Mouse (Mus musculus) G1E (cell line): ENCODE results near the gene Fip1l1. TPM values are rescaled to one million over a fixed set of nuclear protein-coding genes. Genes with fewer than 3 reads are reported as not detected.
A peak's percentile ranks its signal among the peaks of the same experiment; 100 is the strongest.

ENCODE experiments used
- ATAC-seq: 2 replicates; pipeline ENCODE4 v1.8.0; 2016; ENCODE audit warnings: mild to moderate bottlenecking; ENCODE audit not compliant: insufficient number of reproducible peaks, poor library complexity, low FRiP score, severe bottlenecking; ENCODE audit errors: extremely low read depth
- DNase-seq: peaks from one replicate; pipeline ENCODE4 v3.0.0; 2012; ENCODE audit warnings: low spot score
- H3K27me3 ChIP-seq: 2 replicates; pipeline ENCODE4 v1.6.1; 2012; ENCODE audit warnings: mild to moderate bottlenecking, low read length, inconsistent platforms; ENCODE audit not compliant: insufficient read depth
- H3K36me3 ChIP-seq: replicated peaks from 2 replicates; pipeline ENCODE3; 2012; ENCODE audit warnings: mild to moderate bottlenecking, inconsistent platforms
- H3K4me1 ChIP-seq: 2 replicates; pipeline ENCODE4 v1.6.1; 2012; ENCODE audit warnings: low read depth, low read length, inconsistent platforms, mixed read lengths; ENCODE audit not compliant: insufficient read depth
- H3K4me3 ChIP-seq: 2 replicates; pipeline ENCODE4 v1.5.1; 2012; ENCODE audit warnings: low read depth, mild to moderate bottlenecking, inconsistent platforms, low read length, moderate library complexity, mixed read lengths
- H3K9me3 ChIP-seq: replicated peaks from 2 replicates; pipeline ENCODE4 v1.6.1; 2012; ENCODE audit warnings: inconsistent platforms
- CTCF ChIP-seq: IDR thresholded peaks from 2 replicates; pipeline ENCODE4 v1.5.1; 2012; ENCODE audit warnings: low read depth, low read length, inconsistent platforms, mixed read lengths
- GATA1 ChIP-seq: IDR thresholded peaks from 2 replicates; pipeline ENCODE4 v1.6.1; 2012; ENCODE audit warnings: borderline replicate concordance, low read length, inconsistent platforms, mixed read lengths
- GATA2 ChIP-seq: IDR thresholded peaks from 2 replicates; pipeline ENCODE4 v1.6.1; 2012; ENCODE audit warnings: low read depth, low read length, inconsistent platforms, borderline replicate concordance
- POLR2AphosphoS5 ChIP-seq: IDR thresholded peaks from 2 replicates; pipeline ENCODE4 v1.6.1; 2012; ENCODE audit warnings: low read depth, low read length, inconsistent platforms; ENCODE audit not compliant: insufficient replicate concordance
- TAL1 ChIP-seq: conservative IDR thresholded peaks from 2 replicates; pipeline ENCODE4 v1.6.1; 2012; ENCODE audit warnings: low read depth, low read length, inconsistent platforms, mixed read lengths
- polyA plus RNA-seq: library from polyadenylated mRNA; stranded (reverse); fragments of >175 nt; gene quantifications from 2 replicates; pipeline ENCODE4 v1.2.3, GENCODE M21; 2012
- total RNA-seq, 2 experiments: library from RNA; stranded (forward) in 1 of 2; stranded (reverse) in 1 of 2; fragments of 200-1000 nt in 1 of 2; fragments of >200 nt in 1 of 2; fragmentation: Nextera tagmentation in 1 of 2; gene quantifications; 2 replicates each; pipeline ENCODE4 v1.2.3; 2014 to 2017

Gene Fip1l1
- total and polyA plus RNA-seq, 3 experiments: 114 to 297 (median 159) TPM

GRCm38 (mm10) chr5:74536180-74536947, 1.1 kb downstream of the Fip1l1 start:
- TF ChIP-seq GATA1 (no peak), POLR2AphosphoS5 (no peak), CTCF (no peak), GATA2 (no peak), TAL1 (no peak)
- peaks cover 49% of the 10 kb centered on the region for H3K4me1 ChIP-seq
- no peak for DNase-seq

GRCm38 (mm10) chr5:74545606-74546005, 10.4 kb downstream of the Fip1l1 start:
- Histone ChIP-seq H3K4me3 (no peak overlapping the region), H3K27me3 (no peaks in the 10 kb centered on the region), H3K36me3 (peaks cover 84% of the 10 kb centered on the region), H3K9me3 (no peaks in the 10 kb centered on the region), H3K4me1 (peaks cover 7% of the 10 kb centered on the region)
- no peak for DNase-seq
- ATAC-seq: no peak
- TF ChIP-seq GATA2 (no peak), POLR2AphosphoS5 (no peak), CTCF (no peak), TAL1 (no peak), GATA1 (no peak)

More at GRCm38 (mm10) chr5:74536180-74536947, 1.1 kb downstream of the Fip1l1 start:
- H3K4me3 ChIP-seq: peak overlapping the region; percentile 90
- no peak for ATAC-seq
- no peaks in the 10 kb centered on the region for H3K9me3 ChIP-seq
- H3K27me3 ChIP-seq: no peaks in the 10 kb centered on the region
- H3K36me3 ChIP-seq: peaks cover 38% of the 10 kb centered on the region

- Histone ChIP-seq H3K36me3 (peaks cover 85% of the 10 kb centered on the region), H3K27me3 (no peaks in the 10 kb centered on the region)
- no peak for DNase-seq
Measured at GRCm38 (mm10) chr5:74549566-74549965, 14.3 kb downstream of the Fip1l1 start.

GRCm38 (mm10) chr5:74561151-74561550, 25.9 kb downstream of the Fip1l1 start:
- Histone ChIP-seq H3K9me3 (no peaks in the 10 kb centered on the region), H3K4me1 (no peaks in the 10 kb centered on the region), H3K4me3 (no peak overlapping the region), H3K27me3 (no peaks in the 10 kb centered on the region), H3K36me3 (peaks cover 80% of the 10 kb centered on the region)
- no peak for TF ChIP-seq TAL1
- no peak for TF ChIP-seq POLR2AphosphoS5
- TF ChIP-seq CTCF: no peak
- TF ChIP-seq GATA1: no peak
- TF ChIP-seq GATA2: no peak
- DNase-seq (no peak), ATAC-seq (no peak)

More at GRCm38 (mm10) chr5:74549566-74549965, 14.3 kb downstream of the Fip1l1 start:
- H3K4me1 ChIP-seq: peaks cover 5% of the 10 kb centered on the region
- TF ChIP-seq TAL1 (no peak), GATA1 (no peak), POLR2AphosphoS5 (no peak), GATA2 (no peak), CTCF (no peak)
- no peak for ATAC-seq
- no peaks in the 10 kb centered on the region for H3K9me3 ChIP-seq
- H3K4me3 ChIP-seq: no peak overlapping the region

GRCm38 (mm10) chr5:74571767-74572166, 36.5 kb downstream of the Fip1l1 start:
- Histone ChIP-seq H3K36me3 (peaks cover 68% of the 10 kb centered on the region), H3K4me3 (no peak overlapping the region), H3K27me3 (no peaks in the 10 kb centered on the region), H3K4me1 (no peaks in the 10 kb centered on the region), H3K9me3 (no peaks in the 10 kb centered on the region)
- ATAC-seq (no peak), DNase-seq (no peak)
- TF ChIP-seq GATA1: no peak
- no peak for TF ChIP-seq GATA2
- no peak for TF ChIP-seq TAL1
- no peak for TF ChIP-seq CTCF
- no peak for TF ChIP-seq POLR2AphosphoS5

GRCm38 (mm10) chr5:74589133-74589532, 53.9 kb downstream of the Fip1l1 start:
- H3K36me3 ChIP-seq: peaks cover 90% of the 10 kb centered on the region

More at GRCm38 (mm10) chr5:74589133-74589532, 53.9 kb downstream of the Fip1l1 start:
- no peaks in the 10 kb centered on the region for H3K9me3 ChIP-seq
- no peaks in the 10 kb centered on the region for H3K4me1 ChIP-seq
- no peaks in the 10 kb centered on the region for H3K27me3 ChIP-seq
- TF ChIP-seq CTCF: no peak
- no peak overlapping the region for H3K4me3 ChIP-seq
- ATAC-seq (no peak), DNase-seq (no peak)
